Mouse (Mus musculus): ENCODE data around the gene Aldh4a1.

Gene Aldh4a1

GRCm38 (mm10) chr4:139622373-139623282 lies at the start of gene Aldh4a1:
Gene Aldh4a1 (plus strand): TSS chr4:139622866.
- in situ Hi-C loops (cut with MboI, MseI): no loop called here

GRCm38 (mm10) chr4:139572928-139573512 lies 49.6 kb upstream of the Aldh4a1 start:
- in situ Hi-C loops (cut with MboI, MseI): no loop called here

DNA sequence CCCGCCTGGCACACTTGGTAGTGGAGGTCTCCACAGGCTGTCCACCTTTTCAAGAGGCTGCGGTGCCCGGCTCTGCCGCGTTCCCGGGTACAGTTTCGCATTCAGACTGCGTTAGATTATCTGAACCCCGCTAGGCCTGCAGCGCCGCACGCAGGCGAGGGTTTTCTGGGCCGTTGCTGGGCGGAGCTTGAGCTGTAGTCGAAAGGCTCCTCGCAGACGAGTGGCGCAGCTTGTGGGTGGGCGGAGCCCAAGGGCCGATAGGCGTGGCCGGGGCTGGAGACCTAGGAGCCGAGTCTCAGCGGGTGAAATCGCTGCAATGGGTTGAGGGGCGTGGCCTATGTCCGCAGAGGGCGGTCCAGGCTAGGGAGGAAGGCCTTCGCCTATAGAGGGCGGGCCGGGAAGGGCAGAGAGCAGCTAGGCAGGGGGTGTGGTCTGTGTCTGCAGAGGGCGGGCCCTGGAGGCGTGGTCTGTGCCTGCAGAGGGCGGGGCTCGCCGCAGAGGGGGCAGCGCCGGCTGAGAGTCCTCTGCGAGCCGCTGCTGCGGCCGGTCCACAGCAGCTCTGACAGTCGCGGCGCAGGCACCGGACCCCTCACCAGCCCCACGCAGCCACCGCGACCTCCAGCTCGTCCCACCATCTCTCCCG lies 48.4 kb upstream of the Aldh4a1 start:
- in situ Hi-C loops (cut with MboI, MseI): no loop called here

DNA sequence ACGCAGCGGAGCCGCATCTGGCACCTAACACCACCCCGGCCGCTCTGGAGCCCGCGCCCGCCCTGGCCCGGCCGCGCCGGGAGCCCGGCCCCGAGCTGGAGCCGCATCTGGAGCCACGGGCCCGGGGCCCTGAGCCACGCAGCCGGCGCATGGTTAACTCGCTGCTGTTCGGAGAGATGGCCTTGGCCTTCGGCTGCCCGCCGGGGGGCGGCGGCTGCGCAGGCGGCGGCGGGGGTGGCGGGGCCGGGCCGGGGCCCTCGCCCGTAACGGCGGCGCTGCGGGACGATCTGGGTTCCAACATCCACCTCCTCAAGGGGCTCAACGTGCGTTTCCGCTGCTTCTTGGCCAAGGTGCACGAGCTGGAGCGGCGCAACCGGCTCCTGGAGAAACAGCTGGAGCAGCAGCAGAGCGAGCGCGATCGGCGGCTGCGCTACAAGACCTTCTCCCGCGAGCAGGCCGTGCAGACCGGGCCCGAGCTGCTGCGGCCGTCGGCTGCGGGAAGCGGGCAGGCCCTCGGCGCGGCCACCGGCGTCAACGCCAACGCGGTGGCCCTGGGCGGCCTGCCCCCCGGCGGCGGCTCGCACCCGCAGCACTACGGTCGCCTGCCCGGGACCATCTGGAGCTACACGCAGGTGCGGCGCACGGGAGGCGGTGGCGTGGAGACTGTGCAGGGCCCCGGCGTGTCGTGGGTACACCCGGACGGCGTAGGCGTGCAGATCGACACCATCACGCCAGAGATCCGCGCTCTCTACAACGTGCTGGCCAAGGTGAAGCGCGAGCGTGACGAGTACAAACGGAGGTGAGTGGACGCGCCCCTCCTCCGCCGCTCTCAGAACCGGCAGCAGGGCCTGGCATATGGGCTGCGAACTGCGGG lies 47.6 kb upstream of the Aldh4a1 start:
- in situ Hi-C loops (cut with MboI, MseI): no loop called here

DNA sequence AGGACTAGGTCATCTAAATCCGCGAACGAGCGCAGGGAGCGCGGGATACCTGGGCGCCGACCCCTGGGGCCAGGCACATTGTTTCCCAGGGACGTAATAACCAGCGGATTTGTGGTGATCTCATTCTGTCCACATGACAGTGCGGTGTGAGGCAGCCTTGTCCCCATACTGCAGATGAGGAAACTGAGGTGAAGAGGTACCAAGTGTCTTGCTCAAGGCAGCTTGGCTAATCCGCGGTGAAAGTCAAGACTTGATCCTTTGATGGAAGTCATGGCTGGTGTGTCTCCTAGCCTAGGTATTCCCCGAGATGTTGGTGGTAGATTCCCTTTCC lies 47.0 kb upstream of the Aldh4a1 start:
- in situ Hi-C loops (cut with MboI, MseI): no loop called here

GRCm38 (mm10) chr4:139576251-139576880 lies 46.3 kb upstream of the Aldh4a1 start:
- in situ Hi-C loops (cut with MboI, MseI): no loop called here

DNA sequence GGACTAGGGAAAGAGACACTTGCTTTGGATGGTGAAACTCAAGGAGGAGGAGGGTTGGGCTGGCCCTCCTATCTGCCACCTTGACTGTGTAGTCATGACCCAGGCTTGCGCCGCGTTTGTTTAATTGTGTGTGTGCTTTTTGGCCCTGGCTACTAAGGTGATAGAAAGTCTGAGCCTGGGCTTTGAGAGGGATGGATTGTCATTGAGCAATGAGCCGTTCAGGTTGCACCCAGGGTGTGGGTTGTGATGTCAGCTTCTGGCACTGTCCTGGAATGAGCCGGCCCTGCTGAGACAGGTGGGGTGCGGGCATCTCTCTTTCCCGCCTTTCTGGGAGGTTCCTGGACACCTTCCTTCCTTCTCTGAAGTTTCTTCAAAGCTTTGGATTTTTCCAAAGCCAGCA lies 45.7 kb upstream of the Aldh4a1 start:
- in situ Hi-C loops (cut with MboI, MseI): no loop called here

GRCm38 (mm10) chr4:139578389-139578788 lies 44.3 kb upstream of the Aldh4a1 start:
- in situ Hi-C loops (cut with MboI, MseI): no loop called here

- in situ Hi-C loops (cut with MboI, MseI): no loop called here
Measured at GRCm38 (mm10) chr4:139579003-139579402, 43.7 kb upstream of the Aldh4a1 start.

- in situ Hi-C loops (cut with MboI, MseI): no loop called here
Measured at GRCm38 (mm10) chr4:139579466-139579865, 43.2 kb upstream of the Aldh4a1 start.

DNA sequence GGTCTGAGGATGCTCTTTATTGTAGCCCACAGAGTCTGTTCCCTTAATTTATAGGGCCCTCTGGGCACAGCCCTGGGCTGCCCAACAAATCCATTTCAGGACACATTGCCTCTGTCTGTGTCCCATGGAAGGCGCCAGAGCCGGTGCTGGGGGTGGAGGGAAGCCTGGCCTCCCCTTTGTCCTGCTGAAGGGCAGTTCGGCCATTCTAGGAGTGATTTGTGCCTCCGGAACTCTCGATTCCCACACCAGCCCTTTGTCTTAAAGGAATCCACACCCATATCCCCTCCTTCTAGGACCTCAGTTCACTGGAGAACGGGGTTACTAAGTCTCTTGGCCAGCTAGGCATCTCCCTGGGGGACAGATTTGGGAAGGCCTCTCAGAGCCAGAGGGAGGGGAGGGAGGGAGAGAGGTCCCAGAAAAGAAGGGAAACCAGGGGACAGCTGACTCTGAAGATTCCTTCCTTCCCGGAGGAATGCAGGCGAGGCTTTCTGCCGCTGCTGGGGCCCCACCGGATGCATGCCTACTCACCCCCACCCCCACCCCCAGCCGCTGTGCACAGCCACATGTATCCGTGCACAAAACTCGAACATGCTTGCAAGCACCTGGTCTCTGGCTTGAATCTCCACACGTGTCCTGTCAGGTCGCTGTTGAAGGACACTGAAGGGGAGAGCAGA lies 41.9 kb upstream of the Aldh4a1 start:
- in situ Hi-C loops (cut with MboI, MseI): no loop called here

GRCm38 (mm10) chr4:139581427-139582051 lies 41.1 kb upstream of the Aldh4a1 start:
- in situ Hi-C loops (cut with MboI, MseI): no loop called here

- in situ Hi-C loops (cut with MboI, MseI): no loop called here
Measured at GRCm38 (mm10) chr4:139582346-139582745, 40.3 kb upstream of the Aldh4a1 start.

GRCm38 (mm10) chr4:139582903-139583302 lies 39.8 kb upstream of the Aldh4a1 start:
- in situ Hi-C loops (cut with MboI, MseI): no loop called here

DNA sequence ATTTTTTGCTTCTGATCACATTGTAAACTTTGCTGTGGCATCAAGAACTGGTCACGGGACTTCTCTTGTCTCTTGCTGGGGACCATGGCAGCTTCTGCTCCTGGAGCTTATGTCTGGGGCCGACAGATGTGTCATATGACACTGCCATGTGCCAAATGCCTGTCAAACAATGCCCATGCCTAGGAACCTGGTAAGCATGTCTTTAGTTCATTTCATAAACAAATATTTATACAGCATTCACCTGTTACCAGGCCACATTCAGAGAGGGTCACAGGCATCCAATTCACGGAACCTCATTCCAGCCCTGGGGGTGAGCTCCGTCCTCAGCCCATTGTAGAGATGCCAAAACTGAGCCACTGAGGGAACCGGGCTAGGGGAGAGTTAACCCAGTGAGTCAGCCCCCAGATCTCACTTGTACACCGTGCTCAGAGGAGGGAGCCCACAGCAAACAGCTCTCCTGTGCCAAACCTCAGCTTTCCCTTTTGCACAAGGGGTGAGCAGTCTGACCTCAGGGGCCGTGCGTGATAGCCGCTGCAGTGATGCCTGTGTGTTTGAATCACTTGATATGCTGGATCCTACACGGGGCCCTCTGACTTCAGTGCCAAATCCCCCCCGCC lies 38.9 kb upstream of the Aldh4a1 start:
- in situ Hi-C loops (cut with MboI, MseI): no loop called here

- in situ Hi-C loops (cut with MboI, MseI): no loop called here
Measured at GRCm38 (mm10) chr4:139584704-139585103, 38.0 kb upstream of the Aldh4a1 start.

GRCm38 (mm10) chr4:139585713-139586112 lies 37.0 kb upstream of the Aldh4a1 start:
- in situ Hi-C loops (cut with MboI, MseI): no loop called here

DNA sequence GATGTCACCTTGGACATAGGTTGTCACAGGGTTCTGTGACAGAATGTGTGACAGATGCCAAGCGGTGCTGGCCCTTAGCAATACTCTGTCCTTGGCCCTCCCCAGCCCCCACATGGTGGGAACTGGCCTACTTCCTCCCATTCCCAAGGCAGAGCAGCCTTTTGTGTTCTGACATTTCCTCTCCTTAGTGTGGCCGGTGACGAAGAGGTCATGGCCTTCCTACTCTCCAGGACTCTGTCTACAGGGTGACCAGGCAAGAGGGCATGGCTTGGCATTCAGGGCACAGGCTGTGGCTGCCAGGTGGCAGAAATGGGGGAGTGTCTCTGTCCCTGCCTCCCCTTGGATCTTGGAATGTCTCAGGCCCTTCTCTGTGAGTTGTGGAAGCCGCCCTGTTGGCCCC lies 35.3 kb upstream of the Aldh4a1 start:
- in situ Hi-C loops (cut with MboI, MseI): no loop called here

DNA sequence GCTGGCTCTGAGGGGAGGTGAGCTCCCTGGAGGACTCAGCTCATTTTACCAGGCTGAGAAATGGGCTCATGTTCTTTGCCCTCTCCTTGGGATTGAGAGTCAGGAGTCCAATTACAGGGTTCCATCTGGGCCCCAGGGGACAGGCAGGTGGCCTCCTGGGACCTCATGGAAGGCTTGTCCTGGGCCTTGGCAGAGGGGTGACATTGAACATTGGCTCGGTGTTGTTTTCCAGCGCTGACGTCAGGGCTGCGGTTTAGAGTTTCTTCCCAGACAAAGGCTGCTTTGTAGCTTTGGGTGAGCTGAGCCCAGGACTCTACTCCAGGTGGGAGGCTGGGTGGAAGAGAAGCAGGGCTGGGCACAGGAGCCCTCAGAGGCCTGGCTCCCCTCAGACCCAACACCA lies 34.9 kb upstream of the Aldh4a1 start:
- in situ Hi-C loops (cut with MboI, MseI): no loop called here

Measured in T-helper 1 cell (primary cell).